Mouse (Mus musculus): ENCODE results near the gene Wnk2. TPM values are rescaled to one million over a fixed set of nuclear protein-coding genes. Genes with fewer than 3 reads are reported as not detected.
A peak's percentile ranks its signal among the peaks of the same experiment; 100 is the strongest.

Wnk2 gene
- total RNA-seq, 2 experiments from 2014 or later, result 85.8 to 99.2 TPM

DNA sequence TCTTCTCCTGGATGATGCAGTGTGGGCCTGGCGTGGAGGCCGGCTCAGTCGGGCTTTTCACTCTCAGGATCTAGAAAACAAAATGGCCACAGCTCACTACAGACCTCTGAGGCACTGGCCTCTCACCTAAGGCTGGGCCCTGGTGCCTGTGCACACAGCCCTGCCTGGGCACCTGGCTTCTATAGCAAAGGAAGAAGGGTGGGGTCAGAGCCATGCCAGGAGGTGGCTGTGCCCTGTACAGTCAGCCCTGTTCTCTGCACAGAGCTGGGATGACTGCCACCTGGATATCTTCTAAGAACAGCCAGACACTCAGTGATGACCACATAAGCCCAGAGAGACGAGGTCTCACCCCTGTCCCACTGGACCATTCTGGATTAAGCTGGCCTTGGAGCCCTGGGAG is 111.4 kb downstream of the Wnk2 start:
- no peak for DNase-seq

DNA sequence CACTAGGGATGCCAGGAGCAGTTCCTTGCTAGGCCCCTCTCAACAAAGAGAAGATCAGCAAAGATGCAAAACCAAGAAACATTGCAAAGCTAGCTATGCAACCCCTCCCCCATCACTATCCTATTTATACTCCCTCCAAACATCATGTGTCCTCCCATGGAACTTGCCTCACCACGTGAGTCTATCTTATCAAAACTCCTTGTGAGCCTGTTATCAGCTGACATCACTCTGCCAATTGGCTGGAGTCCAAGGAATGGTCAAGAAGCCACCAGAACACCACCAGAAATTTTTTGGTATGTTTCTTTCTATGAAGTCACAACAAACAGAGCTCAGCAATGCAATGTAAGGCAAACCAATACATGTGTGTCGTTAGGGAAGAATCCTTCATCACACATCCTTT is 116.8 kb downstream of the Wnk2 start:
- DNase-seq, result no peak

DNA sequence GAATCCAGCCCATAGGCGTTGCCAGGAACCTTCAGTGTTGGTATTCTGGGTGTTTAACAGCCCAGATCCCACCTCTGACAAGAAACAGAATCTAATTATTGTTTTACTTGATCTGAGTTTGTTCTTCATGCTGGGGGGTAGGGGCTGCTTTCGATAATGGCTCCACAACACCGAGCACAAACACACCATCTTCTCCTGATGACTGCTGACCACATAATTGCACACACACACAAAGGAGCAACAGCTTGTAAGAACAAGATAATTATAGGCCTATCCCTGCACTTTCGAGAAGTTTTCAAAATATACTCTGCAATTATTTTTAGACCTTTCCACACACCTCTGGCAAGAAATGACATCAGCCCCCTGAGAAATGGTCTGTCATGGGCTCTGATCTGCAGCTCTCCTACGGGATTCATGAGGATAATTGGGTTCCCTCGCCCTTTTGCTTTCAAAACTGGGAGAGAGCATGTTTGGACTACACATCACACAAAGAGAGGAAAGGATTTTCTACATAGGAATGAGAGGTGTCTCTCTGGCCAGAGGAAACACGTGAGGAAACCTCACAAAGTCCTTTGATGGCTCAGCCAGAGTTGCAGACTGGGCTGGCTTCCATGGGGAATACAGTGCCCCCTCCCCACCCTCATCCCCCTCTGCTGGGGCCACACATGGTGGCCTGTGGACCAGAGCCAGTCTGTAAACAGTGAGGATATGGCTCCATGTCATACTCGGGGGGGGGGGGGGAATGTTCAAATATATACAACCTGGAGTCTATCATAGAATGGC is 118.9 kb downstream of the Wnk2 start:
- DNase-seq, result no peak

DNA sequence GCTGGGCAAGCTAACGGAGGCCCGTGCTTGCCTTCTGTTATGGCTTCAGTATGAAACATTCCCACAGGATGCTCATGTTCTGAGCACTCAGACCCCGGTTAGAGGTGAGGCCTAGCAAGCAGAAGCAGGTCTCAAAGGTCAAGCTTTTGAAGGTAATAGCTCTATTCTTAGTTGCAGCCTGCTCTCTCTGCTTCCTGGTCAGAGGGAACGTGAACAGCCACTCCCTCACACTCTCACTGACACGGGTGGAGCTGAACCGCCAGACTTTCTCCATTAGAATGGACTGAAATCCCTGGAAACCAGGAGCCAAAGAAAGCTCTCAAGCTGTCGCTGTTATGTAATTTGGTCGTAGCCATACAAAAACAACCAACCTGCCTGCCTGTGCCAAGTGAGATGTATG is 120.8 kb downstream of the Wnk2 start:
- DNase-seq, result no peak

DNA sequence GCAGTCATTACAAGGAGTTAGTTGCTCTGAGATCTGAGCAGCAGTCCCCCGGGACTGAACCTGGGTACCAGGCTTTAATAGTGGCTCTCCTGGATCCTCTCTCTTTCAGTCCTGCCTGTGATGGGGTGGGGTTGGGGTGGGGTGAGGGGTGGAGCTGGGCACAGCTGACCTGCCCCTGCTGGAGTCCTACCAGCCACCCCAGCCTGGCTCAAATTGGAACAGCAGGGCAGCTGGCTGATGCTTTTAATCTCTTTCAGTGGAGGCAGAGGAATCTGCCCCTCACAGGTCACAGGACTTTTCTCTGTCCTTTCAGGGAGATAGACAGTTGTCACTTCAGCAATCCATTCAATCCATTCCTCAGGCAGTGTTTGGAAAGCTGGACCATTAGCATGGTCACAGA is 122.3 kb downstream of the Wnk2 start:
- DNase-seq, result no peak

DNA sequence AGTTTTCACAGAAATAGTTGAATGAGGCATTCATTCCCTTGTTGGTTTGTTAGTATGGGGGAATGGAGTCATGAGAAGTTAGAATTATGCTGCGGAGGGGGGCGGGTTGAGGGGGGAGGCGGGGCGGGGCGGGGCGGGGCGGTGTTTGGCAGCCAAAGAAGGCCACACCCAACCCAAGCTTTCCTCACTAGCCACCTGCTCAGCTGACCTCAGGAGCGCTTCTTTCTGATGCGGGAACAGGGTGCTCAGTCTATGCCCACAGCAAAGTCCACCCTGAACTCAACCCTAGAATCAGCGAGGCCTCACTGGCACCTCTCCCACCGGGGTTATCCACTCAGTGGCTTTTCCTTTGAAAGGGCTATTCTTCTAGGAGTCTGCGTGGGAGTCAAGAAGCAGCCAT is 123.1 kb downstream of the Wnk2 start:
- DNase-seq, result no peak

DNA sequence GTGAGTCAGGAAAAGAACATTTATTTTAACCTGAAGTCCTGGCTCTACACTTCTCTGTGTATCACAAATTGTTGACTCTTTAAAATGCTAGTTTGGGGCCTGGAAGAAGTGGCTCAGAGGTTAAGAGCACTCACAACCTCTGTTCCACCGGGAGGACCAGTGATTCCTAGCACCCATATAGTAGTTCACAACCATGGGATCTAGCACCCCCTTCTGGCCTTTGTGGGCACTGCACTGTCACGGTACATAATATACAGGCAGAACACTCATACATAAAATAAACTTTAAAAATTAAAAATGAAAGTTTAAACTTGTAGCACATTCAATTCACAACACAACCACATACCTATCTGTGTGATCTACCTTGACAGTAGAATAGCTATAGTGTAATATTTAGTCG is 126.1 kb downstream of the Wnk2 start:
- no peak for DNase-seq

DNA sequence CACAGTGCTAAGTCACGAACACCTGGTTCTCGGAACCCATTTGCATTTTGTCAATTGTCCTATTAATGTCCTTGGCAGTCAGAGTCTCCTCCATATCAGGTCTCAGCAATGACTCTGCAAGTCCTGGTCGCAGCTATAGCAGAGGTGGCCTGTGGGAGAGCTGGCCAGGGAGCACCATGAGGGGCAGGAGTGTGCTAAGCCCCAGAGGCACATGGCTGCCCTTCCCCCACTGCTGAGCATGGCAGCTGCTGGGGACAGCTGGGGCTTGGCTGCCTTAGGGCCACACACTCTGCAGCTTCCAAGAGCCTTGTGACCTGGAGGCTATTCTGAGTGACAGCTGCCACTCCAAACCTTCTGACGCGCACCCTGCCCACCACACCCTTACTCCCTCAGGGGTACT is 127.7 kb downstream of the Wnk2 start:
- no peak for DNase-seq

DNA sequence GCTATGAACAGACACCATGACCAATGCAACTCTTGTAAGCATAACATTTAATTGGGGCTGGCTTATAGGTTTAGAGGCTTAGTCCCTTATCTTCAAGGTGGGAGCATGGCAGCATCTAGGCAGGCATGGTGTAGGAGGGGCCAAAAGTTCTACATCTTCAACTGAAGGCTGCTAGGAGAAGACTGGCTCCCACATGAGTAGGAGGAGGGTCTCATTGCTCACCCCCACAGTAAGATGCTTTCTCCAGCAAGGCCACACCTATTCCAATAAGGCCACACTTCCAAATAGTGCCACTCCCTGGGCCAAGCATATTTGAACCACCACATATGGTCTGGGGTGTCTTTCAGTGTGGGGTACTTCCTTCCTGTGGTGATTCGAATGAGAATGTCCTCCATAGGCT is 130.4 kb downstream of the Wnk2 start:
- no peak for DNase-seq

DNA sequence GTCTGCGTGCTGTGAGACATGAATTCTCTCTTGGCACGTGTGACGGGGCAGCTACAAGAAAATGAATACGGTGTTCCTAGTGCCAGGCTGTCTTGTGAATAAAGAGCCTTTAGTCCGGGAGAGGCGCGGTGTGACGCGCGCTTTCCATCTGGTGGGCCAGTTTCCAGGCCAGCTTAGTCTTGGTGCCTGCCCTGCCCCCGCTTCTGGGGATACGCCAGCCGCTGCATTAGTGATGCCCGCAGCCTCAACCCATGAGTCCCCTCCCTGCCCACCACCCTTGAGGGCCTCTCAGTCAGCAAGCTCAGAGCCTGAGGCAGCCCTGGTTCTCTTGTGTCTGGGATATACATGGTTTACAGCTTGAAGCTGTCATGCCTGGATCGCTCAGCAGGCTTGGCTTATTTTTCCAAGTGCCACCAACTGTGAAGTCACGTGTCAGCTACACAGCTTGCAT is 131.5 kb downstream of the Wnk2 start:
- DNase-seq, result peak; percentile 89 to 90

DNA sequence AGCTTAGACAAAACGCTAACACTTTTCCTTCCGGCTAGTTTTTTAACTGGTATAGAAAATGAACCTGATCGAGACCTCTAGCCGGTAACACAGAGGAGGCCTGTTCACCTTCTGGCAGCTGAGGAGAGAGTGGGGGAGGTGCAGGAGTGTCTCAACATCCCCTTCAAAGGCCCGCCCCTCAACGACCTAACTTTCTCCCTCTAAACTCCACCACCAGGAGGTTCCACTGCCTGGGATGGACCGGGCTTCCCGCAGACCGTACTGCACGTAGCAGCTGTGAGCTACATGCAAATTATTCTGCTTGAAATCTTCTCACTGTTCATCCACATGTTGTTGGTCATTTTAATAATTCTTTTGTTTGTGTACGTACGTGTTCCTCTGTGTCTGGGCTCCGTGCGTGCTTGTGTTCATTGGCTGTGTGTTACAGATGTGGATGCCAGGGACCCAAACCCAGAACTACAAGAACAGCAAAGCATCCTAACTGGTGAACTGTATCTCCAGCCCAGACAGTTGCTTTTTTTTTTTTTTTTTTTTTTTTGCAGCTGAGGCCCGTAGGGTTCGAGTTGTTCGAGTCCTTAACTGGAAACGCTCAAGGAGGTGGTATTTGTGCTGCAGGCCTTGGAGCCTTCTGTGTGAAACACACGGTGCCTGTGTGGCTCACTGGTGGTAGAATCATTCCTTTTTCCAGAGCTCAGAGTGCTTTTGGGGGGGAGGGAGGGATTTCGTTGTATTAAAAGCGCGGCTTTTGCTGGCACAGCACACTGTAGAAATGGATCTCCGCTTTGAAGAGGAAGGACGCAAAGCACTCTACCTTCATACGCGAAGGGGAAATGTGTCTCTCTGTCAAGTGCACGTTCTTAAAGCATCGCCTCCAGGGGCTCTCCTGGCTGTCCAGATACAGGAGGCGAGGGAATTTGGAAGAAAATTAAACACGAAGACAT is 132.2 kb downstream of the Wnk2 start:
- no peak for DNase-seq

DNA sequence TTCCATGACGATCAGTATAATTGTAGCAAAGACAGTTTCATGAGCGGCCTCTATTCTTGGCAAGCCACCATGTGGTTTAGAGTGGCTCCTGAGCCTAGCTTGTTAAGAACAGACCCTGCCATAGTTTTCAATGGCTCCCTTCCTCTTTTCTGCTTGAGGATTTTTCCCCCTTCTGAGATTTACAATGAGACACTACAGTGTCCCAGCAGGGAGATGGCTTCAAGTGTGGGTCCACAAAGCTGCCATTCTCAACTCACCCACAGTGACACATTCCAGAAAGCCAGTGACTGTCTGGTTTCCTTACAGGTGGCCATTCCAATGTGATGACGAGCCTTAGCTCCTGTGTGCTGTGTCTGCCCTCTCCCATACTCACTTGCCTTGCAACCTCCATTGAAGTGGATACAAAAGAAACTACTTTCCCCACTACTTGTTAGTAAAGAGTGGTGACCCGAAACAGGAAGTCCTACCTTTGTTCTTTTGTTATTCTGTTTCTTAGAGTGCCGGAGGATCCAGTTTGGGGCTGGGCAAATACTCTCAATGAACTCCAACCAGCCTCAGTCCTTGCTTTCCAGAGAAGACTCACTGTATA is 134.5 kb downstream of the Wnk2 start:
- DNase-seq, result no peak

DNA sequence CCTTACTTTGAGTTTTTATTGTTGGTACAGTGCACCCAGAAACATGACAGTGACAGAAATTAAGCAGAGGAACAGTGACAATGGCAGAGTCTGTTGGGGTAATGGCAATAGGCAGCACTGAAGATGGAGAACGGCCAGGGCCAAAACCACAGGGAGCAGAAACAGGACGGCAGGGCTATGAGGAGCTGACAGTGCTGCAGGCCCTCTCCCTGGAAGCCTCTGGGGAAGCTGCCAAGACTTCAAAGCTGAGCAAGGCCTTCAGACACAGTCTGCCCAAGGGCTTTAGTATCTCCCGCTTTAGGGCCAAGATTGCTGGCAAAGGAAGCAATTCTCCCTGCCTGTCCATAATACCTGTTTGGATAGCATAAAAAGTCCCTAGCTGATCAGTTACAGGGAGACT is 146.1 kb downstream of the Wnk2 start:
- DNase-seq, result no peak

DNA sequence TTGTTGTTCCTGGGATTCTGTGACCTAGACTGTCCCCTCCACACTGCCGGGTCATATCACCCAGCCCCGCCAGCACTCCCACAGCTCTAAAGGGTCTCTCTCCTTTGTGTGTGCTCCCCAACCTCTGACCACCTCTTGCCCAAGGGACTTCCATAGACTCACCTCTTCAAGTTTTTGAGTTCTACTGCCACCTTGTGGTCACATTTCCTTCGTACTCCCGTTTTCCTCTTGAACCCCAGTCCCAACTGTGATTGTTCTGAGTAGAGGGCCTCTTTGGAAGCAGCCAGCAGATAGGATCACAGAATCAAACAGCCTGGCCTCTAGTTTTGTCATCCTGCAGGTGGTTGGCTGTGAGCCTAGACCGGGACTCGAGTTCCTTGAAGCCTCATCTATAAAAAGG is 149.2 kb downstream of the Wnk2 start:
- peak in 1 of 2 experiments; percentile 51 for DNase-seq

DNA sequence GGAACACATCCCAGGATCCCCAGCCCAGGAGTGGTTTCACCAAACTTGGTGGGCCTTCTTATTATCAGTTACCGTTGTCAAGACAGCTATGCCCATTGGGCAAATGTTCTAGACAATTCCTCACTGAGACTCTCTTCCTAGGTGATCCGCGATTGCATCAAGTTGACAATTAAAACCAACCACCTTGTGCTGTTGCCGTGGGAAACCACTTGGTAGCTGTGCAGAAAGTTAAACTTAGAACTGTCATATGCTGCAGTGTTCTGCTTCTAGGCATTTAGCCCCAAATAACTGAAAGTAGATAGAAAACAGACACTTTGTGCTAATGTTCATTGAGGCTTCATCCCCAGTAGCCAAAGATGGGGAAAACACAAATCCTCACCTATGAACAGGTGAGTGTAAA is 151.1 kb downstream of the Wnk2 start:
- DNase-seq, result no peak

DNA sequence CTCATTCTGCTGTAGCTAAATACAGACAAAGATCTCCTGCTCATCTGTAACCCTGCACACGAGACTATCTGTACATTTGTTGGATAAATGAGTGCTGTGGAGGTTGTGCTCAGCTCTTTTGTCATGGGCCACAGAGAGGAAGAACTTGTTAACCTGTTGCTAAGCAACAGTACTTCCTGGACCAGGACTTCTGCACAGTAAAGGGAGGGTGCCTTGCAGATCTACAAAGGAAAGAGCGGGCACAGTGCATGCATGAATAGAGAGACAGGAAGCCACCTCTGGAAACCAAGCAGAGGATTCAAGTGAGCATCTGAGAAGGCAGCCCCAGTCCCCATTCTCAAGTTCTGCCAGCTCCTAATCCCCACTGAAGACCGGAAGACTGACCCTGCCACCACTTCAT is 152.9 kb downstream of the Wnk2 start:
- DNase-seq, result no peak

DNA sequence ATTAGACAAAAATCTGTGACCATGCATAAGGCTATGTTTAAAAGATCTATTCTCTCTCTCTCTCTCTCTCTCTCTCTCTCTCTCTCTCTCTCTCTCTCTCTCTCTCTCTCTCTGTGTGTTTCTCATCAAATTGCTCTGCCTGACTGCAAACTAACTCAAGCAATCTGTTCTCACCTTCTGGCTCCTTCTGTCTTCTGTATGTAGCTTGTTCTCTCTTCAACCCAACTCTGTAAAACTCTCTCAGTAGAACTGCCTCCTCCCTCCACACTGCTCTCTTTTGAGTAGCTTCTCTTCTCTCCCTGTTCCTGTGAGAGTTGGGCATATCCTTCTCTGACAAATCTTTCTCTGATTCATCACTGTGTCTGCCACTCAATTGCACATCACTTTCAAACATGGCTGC is 154.9 kb downstream of the Wnk2 start:
- no peak for DNase-seq

DNA sequence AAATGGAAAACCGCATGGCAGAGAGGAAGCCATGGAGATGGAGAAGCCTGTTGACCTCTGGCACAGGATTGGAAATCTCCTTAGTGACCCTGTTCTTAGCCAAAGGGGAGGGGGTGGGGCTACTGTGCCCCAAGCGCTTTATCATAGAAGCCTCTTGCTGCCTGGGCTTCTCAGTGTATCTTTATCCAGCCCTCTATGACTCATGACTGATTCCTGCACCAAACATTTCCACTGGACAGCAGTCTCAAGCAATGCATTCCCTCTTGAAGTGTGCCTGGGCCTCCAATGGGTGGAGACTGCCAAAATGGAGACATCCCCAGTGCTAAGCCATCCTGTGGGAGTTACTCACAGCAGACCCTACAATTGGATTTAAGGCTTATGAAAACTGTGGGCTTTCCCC is 157.7 kb downstream of the Wnk2 start:
- DNase-seq, result no peak

Other genes starting within 250 kb of the Wnk2 start
- gene Fam120a, start 180.0 kb downstream of the Wnk2 start, total RNA-seq (2021), result 100 to 1,000 TPM; 117 to 122 TPM
- 10 to 100 TPM; 18.7 to 19.3 TPM for gene Ninj1, start 39.5 kb upstream of the Wnk2 start, total RNA-seq (2021)
- gene Card19, start 68.0 kb upstream of the Wnk2 start, total RNA-seq (2021), result 10 to 100 TPM; 13.9 to 15.0 TPM
- gene Susd3, start 100.7 kb upstream of the Wnk2 start, total RNA-seq (2021), result 1 to 10 TPM; 2.5 to 2.6 TPM
- 1 to 10 TPM; 6.8 to 6.9 TPM for gene Fgd3, start 172.3 kb upstream of the Wnk2 start, total RNA-seq (2021)
- gene Bicd2, start 193.6 kb upstream of the Wnk2 start, total RNA-seq (2021), result 10 to 100 TPM; 54.5 to 59.8 TPM

All from layer of hippocampus, postnatal 36 days (tissue).